Mouse (Mus musculus): ENCODE results near the gene Mup18. TPM values are rescaled to one million over a fixed set of nuclear protein-coding genes. Genes with fewer than 3 reads are reported as not detected.
"Not testable (repeated sequence)": the region's sequence is repeated elsewhere in the genome, so short reads cannot be mapped to it uniquely, and the experiment has no call there.

Mup18 gene
- not detected in 2 replicates for polyA plus RNA-seq (2014; fragmentation: Nextera tagmentation; extraction: Ambion mirVana)

DNA sequence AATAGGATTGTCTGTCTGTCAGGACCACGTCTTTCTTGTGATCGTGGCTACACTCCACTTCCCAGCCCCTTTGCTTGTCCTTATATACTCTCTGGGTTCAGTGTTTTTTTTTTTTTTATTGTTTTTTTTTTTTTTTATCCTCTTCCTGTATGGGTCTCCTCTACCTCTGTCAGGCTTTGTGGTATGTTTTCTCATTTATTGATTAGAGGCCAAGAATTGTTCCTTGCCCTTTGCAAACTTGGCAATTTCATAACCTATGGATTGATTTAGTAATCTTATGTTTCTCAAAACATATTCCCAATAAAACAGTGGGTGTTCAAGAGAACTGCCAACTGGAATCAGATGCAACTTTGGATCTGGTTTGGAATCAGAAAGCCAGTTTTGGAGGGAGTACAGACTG lies at the start of gene Mup18:
Gene Mup18, minus strand, starts transcription at position 101 of the 400 bp plus-strand sequence.
- H3K4me3 ChIP-seq (ENCODE audit: low read depth, low read length); DNase-seq (ENCODE audit: low spot score); H3K27me3 ChIP-seq (ENCODE audit: control insufficient read depth, insufficient read depth, low read length); H3K4me2 ChIP-seq (ENCODE audit: low read depth, low read length); H3K9me3 ChIP-seq (replicated peaks; ENCODE audit: control insufficient read depth, low read length); H3K9ac ChIP-seq (replicated peaks; ENCODE audit: low read length); H3K36me3 ChIP-seq (replicated peaks; ENCODE audit: control insufficient read depth, insufficient read depth, low read depth, low read length); H3K4me1 ChIP-seq (ENCODE audit: control insufficient read depth, insufficient read depth, low read length); ATAC-seq (replicated peaks; ENCODE audit: insufficient number of reproducible peaks, low FRiP score, low TSS enrichment, low read depth); H3K27ac ChIP-seq (replicated peaks; ENCODE audit: low read depth, low read length): not testable (repeated sequence)
- 72% methylated on average over 2 of the region's 2 CpGs for WGBS

DNA sequence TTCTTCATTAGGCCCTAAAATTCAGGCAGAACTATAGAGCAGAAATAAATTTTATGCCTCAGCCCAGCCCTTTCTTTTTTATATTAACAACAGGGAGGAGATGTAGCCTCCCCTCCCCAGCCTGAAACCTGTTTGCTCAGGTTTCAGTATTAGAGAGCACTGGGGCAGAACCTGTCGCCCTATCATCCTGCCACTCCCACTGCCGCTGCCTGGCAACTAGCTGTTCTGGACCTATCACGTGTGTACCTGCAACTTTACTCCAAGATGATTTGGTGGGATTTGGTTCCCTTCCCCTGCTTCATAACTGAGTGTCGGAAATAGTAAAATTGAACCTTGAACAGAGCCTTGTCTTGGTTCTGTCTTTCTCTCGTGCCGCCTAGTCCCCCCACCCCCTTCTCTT lies 40.4 kb upstream of the Mup18 start:
- not testable (repeated sequence) for DNase-seq (ENCODE audit: low spot score); H3K4me2 ChIP-seq (ENCODE audit: low read depth, low read length); H3K27ac ChIP-seq (replicated peaks; ENCODE audit: low read depth, low read length); H3K36me3 ChIP-seq (replicated peaks; ENCODE audit: control insufficient read depth, insufficient read depth, low read depth, low read length); H3K9me3 ChIP-seq (replicated peaks; ENCODE audit: control insufficient read depth, low read length); H3K4me3 ChIP-seq (ENCODE audit: low read depth, low read length); H3K27me3 ChIP-seq (ENCODE audit: control insufficient read depth, insufficient read depth, low read length); ATAC-seq (replicated peaks; ENCODE audit: insufficient number of reproducible peaks, low FRiP score, low TSS enrichment, low read depth); H3K9ac ChIP-seq (replicated peaks; ENCODE audit: low read length); H3K4me1 ChIP-seq (ENCODE audit: control insufficient read depth, insufficient read depth, low read length)
- WGBS = 85% methylated on average over 4 of the region's 6 CpGs

Other genes with a start within 250 kb of the Mup18 start
- not detected in 2 replicates for gene Mup15, start 234.4 kb downstream of the Mup18 start, polyA plus RNA-seq (2014; fragmentation: Nextera tagmentation; extraction: Ambion mirVana)
- gene Mup16, start 154.6 kb downstream of the Mup18 start, polyA plus RNA-seq (2014; fragmentation: Nextera tagmentation; extraction: Ambion mirVana) = not detected in 2 replicates
- gene Mup17, start 78.3 kb downstream of the Mup18 start, polyA plus RNA-seq (2014; fragmentation: Nextera tagmentation; extraction: Ambion mirVana) = not detected in 2 replicates
- not detected in 2 replicates for gene Mup19, start 108.1 kb upstream of the Mup18 start, polyA plus RNA-seq (2014; fragmentation: Nextera tagmentation; extraction: Ambion mirVana)
- gene Mup5, start 161.1 kb upstream of the Mup18 start, polyA plus RNA-seq (2014; fragmentation: Nextera tagmentation; extraction: Ambion mirVana) = not detected in 2 replicates